Mouse (Mus musculus): ENCODE measurements at regions not wholly inside any gene's neighbourhood (a gene's known extent, or its start where the extent isn't known, plus 50 kb on each side); places are given as distances from the start of the nearest gene placed in this dataset.
"Not testable (repeated sequence)": the region's sequence is repeated elsewhere in the genome, so short reads cannot be mapped to it uniquely, and the experiment has no call there.

DNA sequence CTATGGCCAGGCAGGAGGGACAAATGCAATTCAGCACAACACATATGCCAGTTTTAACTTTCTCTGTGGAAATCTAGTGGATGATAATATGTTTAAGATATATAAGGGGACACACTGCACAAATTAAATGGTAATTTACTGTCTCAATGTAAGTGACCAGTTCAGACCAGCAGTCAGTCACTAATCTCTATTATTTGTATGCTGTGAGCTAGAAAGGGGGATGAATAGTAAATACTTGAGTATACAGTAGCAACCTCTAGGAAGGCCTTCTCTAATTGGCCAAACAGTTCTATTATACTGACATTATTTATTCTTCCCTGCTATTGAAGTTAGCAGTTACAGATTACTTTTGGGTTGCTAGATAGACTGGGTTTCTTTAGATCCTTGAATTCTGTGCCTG, 391.2 kb downstream of the Fign start:
- no peaks in the 10 kb centered on the region for H3K27me3 ChIP-seq
- H3K4me1 ChIP-seq, result peaks cover 25% of the 10 kb centered on the region
- no peaks in the 10 kb centered on the region for H3K36me3 ChIP-seq
- no peak overlapping the region for H3K9ac ChIP-seq (replicated peaks)
- no peak overlapping the region for H3K4me2 ChIP-seq (replicated peaks)
- no peak for ATAC-seq (replicated peaks)
- H3K9me3 ChIP-seq, result no peaks in the 10 kb centered on the region
- H3K27ac ChIP-seq (replicated peaks), result no peak overlapping the region
- no peak overlapping the region for H3K4me3 ChIP-seq

DNA sequence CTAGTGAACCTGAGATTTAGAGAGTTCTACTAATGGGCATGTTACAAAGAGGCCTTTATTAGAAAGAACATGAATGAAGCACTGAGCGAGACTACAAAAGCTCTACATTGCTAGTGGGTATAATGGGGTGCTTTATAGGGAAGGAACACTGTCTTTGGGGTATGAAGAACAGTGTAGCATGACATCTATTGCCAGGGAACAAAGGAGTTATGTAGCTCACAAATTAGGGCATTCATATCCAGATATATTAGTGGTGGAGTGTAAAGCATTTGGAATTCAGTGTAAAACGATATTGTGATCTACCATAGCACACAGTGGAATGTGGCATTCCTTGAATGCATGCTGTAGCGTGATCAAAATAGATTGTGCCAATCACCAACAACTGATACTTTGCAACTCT, 391.7 kb downstream of the Fign start:
- no peak overlapping the region for H3K27ac ChIP-seq (replicated peaks)
- peak; percentile 16; the same call in 1 of the 2 replicates for ATAC-seq (replicated peaks)
- H3K4me3 ChIP-seq, result no peak overlapping the region
- H3K36me3 ChIP-seq, result no peaks in the 10 kb centered on the region
- no peaks in the 10 kb centered on the region for H3K27me3 ChIP-seq
- H3K4me2 ChIP-seq (replicated peaks), result no peak overlapping the region
- WGBS, result 21% methylated on average over 3 of the region's 3 CpGs
- H3K9ac ChIP-seq (replicated peaks), result no peak overlapping the region
- H3K9me3 ChIP-seq, result no peaks in the 10 kb centered on the region
- peaks cover 25% of the 10 kb centered on the region for H3K4me1 ChIP-seq

DNA sequence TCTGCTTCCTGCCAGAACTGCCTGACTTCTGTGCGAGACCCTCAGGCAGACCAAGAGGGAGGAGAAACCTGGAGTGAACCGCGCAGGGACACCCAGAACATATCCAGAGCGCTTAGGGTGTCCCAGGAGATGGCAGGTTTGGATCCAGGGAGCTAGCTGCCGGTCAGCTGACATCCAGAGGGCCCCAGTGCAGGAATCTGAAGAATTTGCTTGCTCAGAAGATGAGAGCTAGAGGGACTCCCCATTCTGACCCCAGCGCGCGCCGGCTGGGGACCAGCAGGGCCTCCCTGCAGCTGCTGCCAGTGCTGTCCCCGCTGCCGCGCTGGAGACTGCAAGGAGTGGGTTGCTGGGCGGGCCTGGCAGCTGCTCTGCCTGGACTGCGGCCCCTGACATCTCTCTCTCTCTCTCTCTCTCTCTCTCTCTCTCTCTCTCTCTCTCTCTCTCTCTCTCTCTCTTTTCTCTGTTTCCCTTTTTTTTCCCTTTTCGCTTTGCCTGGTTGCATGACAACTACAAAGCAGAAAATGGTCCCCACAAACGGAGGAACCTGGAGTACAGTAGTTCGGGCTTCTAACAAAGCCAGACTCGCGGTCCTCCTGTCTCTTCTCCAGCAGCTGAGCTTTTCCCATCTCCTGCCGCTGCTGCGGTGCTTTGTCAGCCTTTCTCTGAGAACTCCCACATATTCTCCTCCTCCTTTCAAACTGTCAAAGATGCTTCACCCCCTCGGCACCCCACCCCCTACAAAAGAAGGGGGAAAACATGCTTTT, 395.3 kb downstream of the Fign start:
- H3K4me2 ChIP-seq (replicated peaks), result peak overlapping the region; percentile 86
- H3K27ac ChIP-seq (replicated peaks), result peak overlapping the region; percentile 66
- peak overlapping the region; percentile 51 for H3K9ac ChIP-seq (replicated peaks)

DNA sequence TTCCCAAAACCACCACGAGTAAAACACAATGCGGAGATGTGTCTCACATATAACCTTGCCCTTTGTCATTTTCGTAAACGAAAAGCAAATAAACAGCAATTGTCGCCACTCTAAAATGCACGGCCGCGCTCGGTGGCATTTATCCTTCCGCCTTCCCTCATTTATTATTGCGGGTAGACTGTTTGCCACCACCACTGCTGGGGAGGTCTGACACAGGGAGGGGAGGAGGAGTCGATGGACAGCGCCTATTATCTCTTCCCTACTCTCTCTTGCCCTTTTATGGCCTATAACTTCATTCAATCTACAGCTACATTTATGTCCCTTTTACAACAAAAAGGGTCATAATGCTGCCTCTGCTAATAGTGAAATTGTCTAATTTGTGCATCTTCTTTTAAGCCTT, 396.0 kb downstream of the Fign start:
- Histone ChIP-seq H3K27me3 (no peaks in the 10 kb centered on the region), H3K4me2 (replicated peaks) (peak overlapping the region; percentile 86), H3K27ac (replicated peaks) (0 out of 2 replicates have a peak overlapping the region, but pooled peaks have one; percentile 66), H3K9me3 (no peaks in the 10 kb centered on the region), H3K4me3 (peak overlapping the region; percentile 41; the same call in 1 of the 2 replicates), H3K9ac (replicated peaks) (no peak overlapping the region), H3K36me3 (no peaks in the 10 kb centered on the region), H3K4me1 (peaks cover 25% of the 10 kb centered on the region)
- WGBS, result 24% methylated on average over 13 of the region's 13 CpGs
- ATAC-seq (replicated peaks), result 0 out of 2 replicates have a peak, but pooled peaks have one; percentile 43

More for the DNA sequence above, 395.3 kb downstream of the Fign start:
- H3K4me1 ChIP-seq, result peaks cover 25% of the 10 kb centered on the region
- peak overlapping the region; percentile 41 for H3K4me3 ChIP-seq
- WGBS, result 1% methylated on average over 21 of the region's 22 CpGs
- H3K36me3 ChIP-seq, result no peaks in the 10 kb centered on the region
- no peaks in the 10 kb centered on the region for H3K27me3 ChIP-seq
- H3K9me3 ChIP-seq, result no peaks in the 10 kb centered on the region
- peak; percentile 93 for ATAC-seq (replicated peaks)

DNA sequence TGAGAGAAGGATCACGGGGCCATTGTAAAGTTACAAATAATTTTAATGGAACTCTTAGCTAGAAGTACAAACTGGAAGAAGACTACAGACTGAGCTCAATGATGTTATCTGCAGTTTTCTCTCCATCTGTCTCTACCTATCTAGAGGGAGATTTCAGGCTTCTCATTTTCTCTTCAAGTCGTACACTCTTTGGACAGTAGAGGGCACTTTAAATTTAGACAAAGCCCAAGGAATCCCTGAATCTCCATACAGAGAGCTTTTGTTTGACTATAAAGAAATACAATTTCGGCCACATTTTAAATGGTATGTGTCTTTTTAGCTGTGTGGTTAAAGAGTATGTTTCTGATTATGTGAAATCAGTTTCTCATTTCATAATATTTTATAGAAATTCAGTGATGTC, 397.6 kb downstream of the Fign start:
- Histone ChIP-seq H3K4me2 (replicated peaks) (no peak overlapping the region), H3K4me3 (no peak overlapping the region), H3K27me3 (no peaks in the 10 kb centered on the region), H3K9ac (replicated peaks) (no peak overlapping the region), H3K36me3 (no peaks in the 10 kb centered on the region), H3K4me1 (peaks cover 21% of the 10 kb centered on the region), H3K27ac (replicated peaks) (no peak overlapping the region), H3K9me3 (no peaks in the 10 kb centered on the region)
- 17% methylated on average over 3 of the region's 3 CpGs for WGBS
- peak; percentile 66 for ATAC-seq (replicated peaks)

DNA sequence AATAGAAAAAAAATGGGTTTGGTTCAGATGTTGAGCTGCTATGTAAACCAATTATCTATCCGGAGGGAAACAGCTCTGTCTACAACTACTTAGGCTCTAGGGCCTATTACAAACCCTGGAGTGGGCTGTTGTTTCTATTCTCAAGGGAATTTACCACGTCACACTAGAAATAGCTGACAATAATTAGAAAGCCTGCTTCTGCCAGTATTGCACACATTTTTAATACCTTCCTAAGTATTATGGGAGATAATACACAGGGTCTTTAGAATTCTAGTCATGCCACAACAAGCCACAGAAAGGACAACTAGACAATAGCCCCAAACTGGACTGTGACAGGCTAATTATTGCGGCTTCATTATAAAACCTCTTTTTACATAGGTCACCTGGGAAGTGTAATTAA, 428.1 kb downstream of the Fign start:
- no peak overlapping the region for H3K9ac ChIP-seq (replicated peaks)

DNA sequence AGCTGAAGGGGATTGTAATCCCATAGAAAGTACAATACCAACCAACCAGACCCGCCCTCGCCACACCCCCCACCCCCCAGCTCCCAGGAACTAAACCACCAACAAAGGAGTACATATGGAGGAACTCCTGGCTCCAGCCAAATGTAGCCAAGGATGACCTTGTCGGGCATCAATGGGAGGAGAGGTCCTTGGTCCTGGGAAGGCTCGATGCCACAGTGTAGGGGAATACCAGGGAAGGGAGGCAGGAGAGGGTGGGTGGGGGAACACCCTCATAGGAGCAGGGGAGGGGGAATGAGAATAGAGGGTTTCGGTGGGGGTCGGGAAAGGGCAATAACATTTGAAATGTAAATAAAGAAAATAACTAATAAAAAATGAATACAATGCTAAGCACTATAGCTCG, 429.1 kb downstream of the Fign start:
- H3K9me3 ChIP-seq, result no peaks in the 10 kb centered on the region
- no peak overlapping the region for H3K9ac ChIP-seq (replicated peaks)
- 32% methylated on average over 7 of the region's 7 CpGs for WGBS
- ATAC-seq (replicated peaks), result no peak
- no peak overlapping the region for H3K4me2 ChIP-seq (replicated peaks)
- no peaks in the 10 kb centered on the region for H3K27me3 ChIP-seq
- H3K4me1 ChIP-seq, result peaks cover 16% of the 10 kb centered on the region
- H3K36me3 ChIP-seq, result no peaks in the 10 kb centered on the region
- H3K4me3 ChIP-seq, result no peak overlapping the region
- no peak overlapping the region for H3K27ac ChIP-seq (replicated peaks)

More for the DNA sequence above, 428.1 kb downstream of the Fign start:
- Histone ChIP-seq H3K9me3 (no peaks in the 10 kb centered on the region), H3K4me2 (replicated peaks) (no peak overlapping the region), H3K4me3 (no peak overlapping the region), H3K4me1 (peaks cover 16% of the 10 kb centered on the region), H3K27ac (replicated peaks) (no peak overlapping the region; the same call in 1 of the 2 replicates), H3K36me3 (no peaks in the 10 kb centered on the region), H3K27me3 (no peaks in the 10 kb centered on the region)
- WGBS, result 6% methylated on average over 3 of the region's 3 CpGs
- ATAC-seq (replicated peaks), result peak; percentile 90

DNA sequence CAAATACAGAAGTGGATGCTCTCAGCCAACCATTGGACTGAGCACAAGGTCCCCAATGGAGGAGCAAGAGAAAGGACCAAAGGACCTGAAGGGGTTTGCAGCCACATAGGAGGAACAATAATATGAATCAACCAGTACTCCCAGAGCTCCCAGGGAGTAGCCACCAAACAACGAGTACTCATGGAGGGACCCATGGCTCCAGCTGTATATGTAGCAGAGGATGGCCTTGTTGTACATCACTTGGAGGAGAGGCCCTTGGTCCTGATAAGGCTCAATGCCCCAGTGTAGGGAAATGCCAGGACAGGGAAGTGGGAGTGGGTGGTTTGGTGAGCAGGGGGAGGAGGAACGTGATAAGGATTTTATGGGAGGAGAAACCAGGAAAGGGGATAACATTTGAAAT, 437.9 kb downstream of the Fign start:
- not testable (repeated sequence) for H3K27ac ChIP-seq (replicated peaks); H3K27me3 ChIP-seq; H3K4me3 ChIP-seq; H3K36me3 ChIP-seq; H3K4me1 ChIP-seq; H3K9me3 ChIP-seq; H3K9ac ChIP-seq (replicated peaks); ATAC-seq (replicated peaks); H3K4me2 ChIP-seq (replicated peaks)
- 92% methylated on average over 2 of the region's 2 CpGs for WGBS
